Mouse (Mus musculus): Measurements from ENCODE around the gene Rit1.
"Not testable (repeated sequence)": the region's sequence is repeated elsewhere in the genome, so short reads cannot be mapped to it uniquely, and the experiment has no call there.

The Rit1 gene

GRCm38 (mm10) chr3:88745534-88745933 lies 28.9 kb downstream of the Rit1 start:
- DNase-seq, result no peak

GRCm38 (mm10) chr3:88746139-88746870 lies 29.7 kb downstream of the Rit1 start:
- peak in 1 of 2 experiments; percentile 59 for DNase-seq

GRCm38 (mm10) chr3:88746871-88747231 lies 30.2 kb downstream of the Rit1 start:
- DNase-seq, result no peak

- DNase-seq, result no peak
Measured at GRCm38 (mm10) chr3:88754283-88754682, 37.6 kb downstream of the Rit1 start.

- DNase-seq, result no peak
Measured at GRCm38 (mm10) chr3:88755541-88755940, 38.9 kb downstream of the Rit1 start.

GRCm38 (mm10) chr3:88756276-88756675 lies 39.6 kb downstream of the Rit1 start:
- no peak for DNase-seq

- DNase-seq, result peak; percentile 84 to 90
Measured at GRCm38 (mm10) chr3:88758045-88758500, 41.4 kb downstream of the Rit1 start.

- DNase-seq, result no peak
Measured at GRCm38 (mm10) chr3:88761619-88762018, 45.0 kb downstream of the Rit1 start.

GRCm38 (mm10) chr3:88762401-88762831 lies 45.8 kb downstream of the Rit1 start:
- no peak for DNase-seq

GRCm38 (mm10) chr3:88771189-88771940 lies 54.7 kb downstream of the Rit1 start:
- peak; percentile 63 to 70 for DNase-seq

GRCm38 (mm10) chr3:88771941-88772280 lies 55.3 kb downstream of the Rit1 start:
- not testable (repeated sequence) for DNase-seq

- peak; percentile 90 to 91 for DNase-seq
Measured at GRCm38 (mm10) chr3:88772399-88772798, 55.8 kb downstream of the Rit1 start.

- DNase-seq, result not testable (repeated sequence)
Measured at GRCm38 (mm10) chr3:88773163-88773562, 56.5 kb downstream of the Rit1 start.

- peak; percentile 44 to 46 for DNase-seq
Measured at GRCm38 (mm10) chr3:88774939-88775841, 58.6 kb downstream of the Rit1 start, which contains the start of gene Syt11. Gene Syt11, minus strand, starts transcription at chr3:88775164.

All from lung, postnatal 4 days (tissue).